Mouse (Mus musculus): ENCODE results near the gene Psmb10. TPM values are rescaled to one million over a fixed set of nuclear protein-coding genes. Genes with fewer than 3 reads are reported as not detected.

The Psmb10 gene
- polyA plus RNA-seq (2012; rRNA removed) = 47.4 and 48.3 TPM in 2 replicates

DNA sequence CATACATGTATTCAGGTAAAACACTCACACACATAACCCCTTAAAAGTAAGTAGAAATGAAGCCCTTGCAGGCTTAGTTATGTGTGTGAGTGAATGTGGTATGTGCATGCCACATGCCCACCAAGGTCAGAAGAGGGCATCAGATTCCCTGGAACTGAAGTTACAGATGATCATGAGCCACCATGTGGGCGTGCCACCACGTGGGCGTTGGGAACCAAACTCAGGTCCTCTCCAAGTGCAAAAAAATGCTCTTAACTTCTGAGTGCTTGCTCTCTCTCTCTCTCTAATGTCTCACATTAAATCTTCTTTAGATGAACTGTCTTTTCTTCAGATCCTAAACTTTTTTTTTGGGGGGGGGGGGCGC lies at the start of gene Psmb10:
TSS of gene Psmb10 (minus strand) at position 139 of the 364 bp plus-strand sequence.

DNA sequence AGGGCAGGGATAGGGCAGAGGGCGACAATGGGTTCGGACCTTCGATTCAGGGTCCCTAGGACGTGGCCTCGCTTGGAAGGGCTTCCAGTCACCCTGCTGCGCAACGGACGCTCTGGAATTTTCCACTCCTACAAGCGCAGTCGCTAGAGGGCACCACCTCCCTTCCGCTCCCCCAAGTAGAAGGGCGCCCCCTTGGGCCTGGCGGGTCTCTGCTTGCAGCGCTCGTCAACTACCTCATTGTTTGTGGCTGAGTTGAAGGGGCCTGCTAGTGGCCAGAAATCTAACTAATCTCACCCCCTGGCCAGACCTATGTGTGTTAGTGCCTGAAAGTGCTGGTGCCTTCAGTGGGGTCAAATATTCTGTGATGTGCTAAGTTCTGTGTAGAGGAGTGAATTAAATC lies 41.1 kb upstream of the Psmb10 start, which contains the start of gene Dpep3:
TSS of gene Dpep3 (minus strand) at position 105 of the 400 bp plus-strand sequence.

DNA sequence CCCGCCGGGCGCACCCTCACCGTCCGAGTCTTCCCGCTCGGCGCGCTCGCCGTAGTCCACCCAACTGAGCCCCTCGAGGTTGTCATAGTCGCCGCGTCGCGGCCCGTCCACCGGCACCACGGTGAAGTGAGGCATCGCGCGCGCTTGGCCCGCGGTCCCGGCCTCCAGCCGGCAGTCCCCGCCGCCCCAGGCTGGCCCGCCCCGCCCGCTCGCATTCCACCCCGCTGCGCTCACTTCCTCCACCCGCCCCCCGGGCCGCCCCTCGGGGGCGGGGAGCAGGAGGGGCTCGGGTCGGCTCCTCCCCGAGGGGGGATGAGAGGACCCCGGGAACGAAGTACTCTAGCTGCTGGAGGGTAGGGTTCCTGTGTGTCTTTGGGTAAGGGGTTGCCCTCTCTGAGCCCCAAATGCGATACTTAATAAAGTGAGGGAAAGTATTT lies 27.7 kb upstream of the Psmb10 start, which contains the start of gene Slc12a4:
TSS of gene Slc12a4 (minus strand) at position 193 of the 437 bp plus-strand sequence.

DNA sequence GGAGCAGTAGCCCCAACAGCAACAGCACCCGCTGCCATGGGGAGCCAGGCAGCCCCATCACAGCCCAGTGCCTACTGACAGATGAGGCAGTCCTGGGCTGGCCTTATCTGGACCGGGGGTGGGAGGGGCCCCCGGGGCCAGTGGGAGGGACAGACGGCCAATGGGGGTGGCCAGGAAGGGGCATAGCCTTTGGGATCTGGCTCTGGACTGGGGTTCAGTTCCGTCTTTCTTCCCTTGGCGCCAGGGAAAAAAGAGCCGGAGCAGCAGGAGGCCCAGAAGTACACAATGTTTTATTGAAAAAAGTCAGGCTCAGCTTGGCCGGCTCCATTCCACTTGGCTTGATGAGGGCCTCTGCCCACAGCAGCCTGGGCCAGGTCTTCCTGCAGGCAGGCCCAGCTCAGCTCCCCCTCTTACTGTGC lies 5.1 kb upstream of the Psmb10 start, which contains the start of gene Lcat:
TSS of gene Lcat (minus strand) at position 62 of the 419 bp plus-strand sequence.

DNA sequence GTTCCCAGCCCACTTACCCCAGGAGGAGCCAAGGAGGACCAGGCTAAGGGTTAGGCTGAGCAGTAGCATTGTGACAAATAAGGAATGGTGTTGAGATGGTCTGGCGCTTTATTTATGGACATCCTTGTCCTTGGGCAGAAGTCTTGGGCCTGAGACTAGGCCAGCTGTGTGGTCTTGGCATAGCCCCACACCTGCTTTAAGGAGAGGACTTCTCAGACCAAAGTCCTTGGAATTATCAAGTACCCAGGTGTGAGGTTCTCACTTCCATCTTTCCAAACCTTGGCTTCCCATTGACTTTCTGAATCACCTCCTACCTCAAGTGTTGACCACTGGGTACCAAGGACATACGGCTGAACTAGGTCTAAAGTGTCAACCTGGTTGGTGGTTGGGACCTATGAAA lies 4.5 kb downstream of the Psmb10 start, which contains the start of gene Ctrl:
TSS of gene Ctrl (minus strand) at position 101 of the 400 bp plus-strand sequence.

DNA sequence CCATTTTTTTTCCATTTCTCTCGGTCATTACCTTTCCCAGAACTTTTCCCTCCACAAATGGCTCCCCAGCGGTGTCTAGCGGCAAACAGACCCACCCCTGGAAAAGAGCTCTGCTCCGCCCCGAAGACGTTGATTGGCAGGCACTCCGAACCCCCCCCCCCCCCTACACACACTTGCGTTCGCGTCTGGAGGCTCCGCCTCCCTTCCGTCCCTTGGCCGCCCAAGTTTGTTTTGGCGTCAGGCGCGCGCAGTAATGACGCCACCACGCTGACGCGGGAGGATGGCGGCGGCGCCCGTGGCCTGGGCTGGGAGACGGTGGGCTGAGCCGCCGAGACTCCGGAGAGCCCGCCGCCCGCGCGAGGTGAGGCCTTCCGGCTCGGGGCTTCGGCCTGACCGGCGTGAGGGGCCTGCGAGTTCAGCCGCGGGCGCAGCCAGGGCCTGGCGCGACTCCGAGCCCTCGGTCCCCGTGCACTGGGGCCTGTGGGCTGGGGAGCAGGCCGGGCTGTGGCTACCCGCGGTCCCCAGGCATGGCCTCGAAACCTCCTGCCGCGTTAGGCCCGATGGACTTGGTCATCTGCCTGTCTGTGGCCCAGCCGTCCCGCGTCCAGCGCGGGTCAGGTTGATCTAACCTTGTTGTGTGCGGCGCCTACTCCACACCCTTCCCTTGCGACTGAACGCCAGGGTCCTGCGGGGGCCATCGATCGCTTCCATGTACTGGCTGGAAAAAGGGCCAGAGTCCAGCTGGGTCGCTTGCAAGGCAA lies 37.9 kb downstream of the Psmb10 start, which contains the start of gene Pskh1:
TSS of gene Pskh1 (plus strand) at position 262 of the 761 bp plus-strand sequence.

DNA sequence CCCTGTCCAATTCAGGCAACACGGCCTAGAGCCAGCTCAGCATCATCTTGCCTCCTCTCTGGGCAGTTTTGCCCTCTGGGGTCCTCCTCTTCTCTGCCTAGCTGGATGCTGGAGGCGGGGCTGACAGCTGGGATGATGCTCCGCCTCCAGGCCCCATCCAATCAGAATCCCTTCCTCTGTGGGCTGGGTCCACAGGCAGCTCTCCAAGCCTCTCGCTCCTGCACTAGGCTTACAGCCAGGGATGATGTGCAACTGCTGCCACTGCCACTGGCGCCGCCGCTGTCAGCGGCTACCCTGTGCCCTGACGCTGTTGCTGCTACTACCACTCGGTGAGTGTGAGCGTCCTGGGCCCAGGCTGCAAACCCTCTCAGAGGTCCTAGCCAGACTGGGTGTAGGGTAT lies 44.9 kb downstream of the Psmb10 start, which contains the start of gene Nrn1l:
TSS of gene Nrn1l (plus strand) at position 229 of the 400 bp plus-strand sequence.

Other genes with a start within 250 kb of the Psmb10 start
- 8.2 and 9.3 TPM in 2 replicates for gene Acd, start 237.3 kb downstream of the Psmb10 start, polyA plus RNA-seq (2012; rRNA removed)
- gene Pard6a, start 237.3 kb downstream of the Psmb10 start, polyA plus RNA-seq (2012; rRNA removed) = 5.7 TPM in 2 replicates
- 0.03 TPM in 1 of 2 replicates, not detected in the other for gene 4933405L10Rik, start 230.8 kb downstream of the Psmb10 start, polyA plus RNA-seq (2012; rRNA removed)
- 7.6 and 8.1 TPM in 2 replicates for gene Enkd1, start 230.2 kb downstream of the Psmb10 start, polyA plus RNA-seq (2012; rRNA removed)
- 1.0 and 1.1 TPM in 2 replicates for gene Gfod2, start 179.8 kb downstream of the Psmb10 start, polyA plus RNA-seq (2012; rRNA removed)
- 48.1 and 64.7 TPM in 2 replicates for gene Ranbp10, start 111.1 kb downstream of the Psmb10 start, polyA plus RNA-seq (2012; rRNA removed)
- 0.02 and 0.06 TPM in 2 replicates for gene Tsnaxip1, start 110.7 kb downstream of the Psmb10 start, polyA plus RNA-seq (2012; rRNA removed)
- gene Cenpt, start 85.2 kb downstream of the Psmb10 start, polyA plus RNA-seq (2012; rRNA removed) = 22.0 and 25.8 TPM in 2 replicates
- 22.2 and 26.2 TPM in 2 replicates for gene Thap11, start 83.3 kb downstream of the Psmb10 start, polyA plus RNA-seq (2012; rRNA removed)
- 90.9 and 92.1 TPM in 2 replicates for gene Nutf2, start 77.9 kb downstream of the Psmb10 start, polyA plus RNA-seq (2012; rRNA removed)
- gene Edc4, start 57.6 kb downstream of the Psmb10 start, polyA plus RNA-seq (2012; rRNA removed) = 13.8 and 17.0 TPM in 2 replicates
- gene Nrn1l, start 44.9 kb downstream of the Psmb10 start, polyA plus RNA-seq (2012; rRNA removed) = 0.24 and 0.25 TPM in 2 replicates
- gene Pskh1, start 38.0 kb downstream of the Psmb10 start, polyA plus RNA-seq (2012; rRNA removed) = 8.4 and 9.5 TPM in 2 replicates
- 0.80 and 1.3 TPM in 2 replicates for gene Ctrl, start 4.6 kb downstream of the Psmb10 start, polyA plus RNA-seq (2012; rRNA removed)
- gene Lcat, start 4.9 kb upstream of the Psmb10 start, polyA plus RNA-seq (2012; rRNA removed) = 34.6 and 40.3 TPM in 2 replicates
- 9.7 and 10.8 TPM in 2 replicates for gene Slc12a4, start 27.7 kb upstream of the Psmb10 start, polyA plus RNA-seq (2012; rRNA removed)
- not detected in 2 replicates for gene Dpep3, start 41.0 kb upstream of the Psmb10 start, polyA plus RNA-seq (2012; rRNA removed)
- 8.4 and 9.4 TPM in 2 replicates for gene Dus2, start 52.9 kb upstream of the Psmb10 start, polyA plus RNA-seq (2012; rRNA removed)
- not detected in 2 replicates for gene Dpep2nb, start 67.5 kb upstream of the Psmb10 start, polyA plus RNA-seq (2012; rRNA removed)
- 5.5 and 6.8 TPM in 2 replicates for gene Ddx28, start 73.4 kb upstream of the Psmb10 start, polyA plus RNA-seq (2012; rRNA removed)
- gene Nfatc3, start 120.4 kb upstream of the Psmb10 start, polyA plus RNA-seq (2012; rRNA removed) = 10.2 and 11.7 TPM in 2 replicates
- gene Esrp2, start 198.5 kb upstream of the Psmb10 start, polyA plus RNA-seq (2012; rRNA removed) = 6.1 and 6.8 TPM in 2 replicates
- 3.0 and 3.3 TPM in 2 replicates for gene Pla2g15, start 212.0 kb upstream of the Psmb10 start, polyA plus RNA-seq (2012; rRNA removed)
- 3.3 and 3.9 TPM in 2 replicates for gene Slc7a6, start 230.4 kb upstream of the Psmb10 start, polyA plus RNA-seq (2012; rRNA removed)

Data from liver, embryonic 14 days (tissue).